Mouse (Mus musculus) heart, adult 18-20 months (tissue): ENCODE results near the gene Gm14305. TPM values are rescaled to one million over a fixed set of nuclear protein-coding genes. Genes with fewer than 3 reads are reported as not detected.
"Not testable (repeated sequence)": the region's sequence is repeated elsewhere in the genome, so short reads cannot be mapped to it uniquely, and the experiment has no call there.

ENCODE experiments used
- DNase-seq, 2 experiments: peaks; one replicate each; pipeline ENCODE4 v3.0.0; 2021 to 2022; ENCODE audit warnings: mixed read lengths in 1 of 2
- long read RNA-seq, 2 experiments: library from polyadenylated mRNA; stranded (forward); transcript quantifications; one replicate each; pipeline ENCODE4 v2.0.0; 2021
- total RNA-seq, 2 experiments: library from RNA; stranded (reverse); gene quantifications; 2 replicates each; pipeline ENCODE4 v1.2.3; 2021

The Gm14305 gene
- total RNA-seq: 1 to 10 TPM; 5.1 to 7.9 TPM
- long read RNA-seq, experiment 1, partial matches to known transcripts: 0 of 2 reads
- long read RNA-seq, experiment 1, other reads (novel, unspliced or antisense): 0 of 2 reads
- long read RNA-seq, experiment 2, partial matches to known transcripts: 0 of 2 reads
- long read RNA-seq, experiment 2, other reads (novel, unspliced or antisense): 0 of 2 reads

GRCm38 (mm10) chr2:176708051-176708450, at the start of gene Gm14305:
Gene Gm14305 (plus strand): TSS chr2:176708328.
- DNase-seq: peak; percentile 42 to 46

DNA sequence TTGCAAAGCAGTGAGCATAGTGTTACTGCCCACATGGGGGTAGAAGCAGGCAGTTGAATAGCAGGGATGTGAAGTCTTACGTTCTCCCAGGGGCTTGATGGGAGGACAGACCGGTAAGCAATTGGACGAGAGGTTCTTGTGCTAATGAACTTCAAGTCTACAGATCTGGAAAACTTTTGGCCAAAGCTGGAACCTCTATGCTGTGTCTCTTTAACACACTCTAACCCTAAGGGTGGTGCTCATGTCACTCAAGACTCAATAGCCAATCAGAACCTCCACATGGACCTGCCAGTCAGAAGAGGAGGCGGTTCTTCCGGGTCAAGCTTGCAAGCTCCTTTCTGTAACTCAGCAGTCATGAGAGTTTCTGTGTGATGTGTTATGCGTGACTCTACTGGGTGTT, 37.9 kb upstream of the Gm14305 start, which contains the start of gene Zfp973:
Zfp973 (plus strand) TSS at position 301 of the 400 bp plus-strand sequence.
- not testable (repeated sequence) for DNase-seq

Other genes with a start within 250 kb of the Gm14305 start
- not detected for gene Gm14434, start 221.5 kb upstream of the Gm14305 start, total RNA-seq
- not detected for gene Zfp967, start 187.3 kb upstream of the Gm14305 start, total RNA-seq
- 1 to 10 TPM in 1 of 2 experiments, not detected in 1; 1.7 TPM for gene Gm14308, start 72.0 kb upstream of the Gm14305 start, total RNA-seq
- gene Zfp973, start 37.8 kb upstream of the Gm14305 start, total RNA-seq: 10 to 100 TPM; 12.6 to 14.7 TPM
- gene Gm14295, start 90.3 kb downstream of the Gm14305 start, total RNA-seq: 10 to 100 TPM in 1 of 2 experiments, 1 to 10 TPM in 1; 8.8 to 12.3 TPM
- not detected for gene Gm14408, start 122.8 kb downstream of the Gm14305 start, total RNA-seq
- gene Gm14296, start 219.5 kb downstream of the Gm14305 start, total RNA-seq: 1 to 10 TPM; 1.4 to 3.2 TPM